Mouse (Mus musculus) brown adipose tissue, adult 24 weeks (tissue): Measurements from ENCODE around the gene Clec4f. TPM values are rescaled to one million over a fixed set of nuclear protein-coding genes. Genes with fewer than 3 reads are reported as not detected.

Experiments used
- H3K27ac ChIP-seq: fragments of 200-500 bp; replicated peaks from 2 replicates; pipeline ENCODE4 v1.5.1; 2012; ENCODE audit warnings: low read depth, mild to moderate bottlenecking, low read length
- H3K4me1 ChIP-seq: fragments of 200-500 bp; 2 replicates; pipeline ENCODE4 v1.6.1; 2012; ENCODE audit warnings: low read length, mixed read lengths; ENCODE audit not compliant: control insufficient read depth, insufficient read depth, insufficient read length
- H3K4me3 ChIP-seq: fragments of 200-500 bp; 2 replicates; pipeline ENCODE4 v1.5.1; 2012; ENCODE audit warnings: low read depth, mild to moderate bottlenecking, low read length, moderate library complexity; ENCODE audit not compliant: insufficient read depth
- polyA plus RNA-seq: library from polyadenylated mRNA; stranded (reverse); fragments of >200 nt; gene quantifications from 2 replicates; pipeline ENCODE4 v1.2.4, GENCODE M21; 2012; ENCODE audit not compliant: missing spikeins, insufficient read depth, insufficient read length

The Clec4f gene
- polyA plus RNA-seq, 1 experiment = not detected

DNA sequence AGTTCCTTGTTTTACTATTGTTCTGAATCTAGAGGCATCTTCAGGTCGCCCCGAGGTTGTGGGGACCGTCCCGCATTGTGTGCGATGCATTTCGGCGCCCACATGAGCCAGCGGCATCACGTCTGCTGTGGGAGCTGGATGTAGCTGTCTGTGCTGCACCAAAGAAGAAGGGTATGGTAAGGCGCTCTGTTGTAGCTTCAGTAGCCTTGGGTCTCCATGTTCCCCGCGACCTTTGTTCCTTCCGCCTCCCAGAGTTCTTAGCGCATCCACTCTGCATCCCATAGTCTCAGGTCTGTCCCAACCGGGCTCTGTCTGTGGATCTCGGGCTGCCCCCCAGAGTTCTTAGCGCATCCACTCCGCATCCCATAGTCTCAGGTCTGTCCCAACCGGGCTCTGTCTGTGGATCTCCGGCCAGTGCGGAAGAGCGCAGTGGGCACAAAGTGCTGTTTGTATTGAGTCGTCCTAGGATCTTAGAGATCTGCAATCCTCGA is 56.9 kb downstream of the Clec4f start:
- Histone ChIP-seq H3K27ac (no peak overlapping the region), H3K4me3 (no peak overlapping the region; the same call in 1 of the 2 replicates), H3K4me1 (no peaks in the 10 kb centered on the region)

DNA sequence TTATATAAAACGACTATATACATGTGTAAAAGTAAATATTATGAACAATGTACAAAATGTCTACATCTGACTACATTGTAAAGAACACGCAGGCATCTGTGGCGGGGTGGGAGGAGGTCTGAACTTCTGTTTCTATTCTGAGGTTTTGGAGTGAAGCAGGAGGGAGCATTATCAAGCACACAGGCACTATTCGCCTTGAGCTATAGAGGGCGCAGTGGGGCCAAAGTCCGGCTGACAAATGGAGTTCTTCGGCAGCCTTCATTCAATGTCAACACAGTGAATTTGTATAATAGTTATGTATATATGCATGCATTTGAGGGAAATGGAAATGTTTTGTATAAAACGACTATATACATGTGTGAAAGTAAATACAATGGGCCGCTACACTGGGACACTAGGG is 57.3 kb downstream of the Clec4f start:
- Histone ChIP-seq H3K4me3 (no peak overlapping the region), H3K4me1 (no peaks in the 10 kb centered on the region), H3K27ac (no peak overlapping the region)

DNA sequence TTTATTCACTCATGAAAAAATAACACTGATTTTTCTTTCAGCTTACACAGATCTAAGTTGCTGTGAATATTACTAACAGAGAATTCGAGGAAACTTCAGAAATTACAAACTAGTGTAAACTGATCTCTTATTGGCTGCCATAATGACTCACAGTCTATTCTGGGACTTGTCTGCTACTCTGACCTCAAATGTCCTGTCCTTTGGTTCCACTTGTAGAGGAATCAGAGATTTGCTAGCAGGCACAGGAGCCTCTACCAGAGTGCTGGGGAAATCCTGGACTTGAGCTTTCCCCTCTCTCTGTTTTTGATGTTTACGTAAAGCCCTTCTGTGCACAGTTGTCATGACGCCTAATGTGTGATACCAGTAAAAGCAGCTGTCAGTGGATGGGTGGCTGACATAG is 58.0 kb downstream of the Clec4f start:
- Histone ChIP-seq H3K4me1 (no peaks in the 10 kb centered on the region), H3K4me3 (no peak overlapping the region), H3K27ac (no peak overlapping the region)

DNA sequence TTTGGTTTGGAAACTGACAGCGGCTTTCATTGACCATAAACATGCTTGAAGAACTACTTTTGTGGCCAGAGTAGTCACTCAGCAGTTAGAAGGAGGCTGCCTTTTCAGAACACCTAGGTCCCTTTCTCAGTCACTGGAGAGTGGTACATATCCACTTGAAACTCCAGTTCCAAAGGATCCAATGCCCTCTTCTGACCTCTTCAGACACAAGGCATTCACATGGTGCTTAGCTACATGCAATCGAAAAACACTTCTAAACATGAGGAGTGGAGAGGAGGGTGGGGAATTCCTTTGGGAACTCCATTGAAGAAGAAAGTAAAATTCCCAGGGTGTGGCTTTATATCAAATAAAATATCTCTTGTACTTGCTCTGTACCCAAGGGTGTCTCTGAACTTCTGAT is 61.0 kb downstream of the Clec4f start:
- no peak overlapping the region for H3K27ac ChIP-seq
- H3K4me3 ChIP-seq = no peak overlapping the region
- no peaks in the 10 kb centered on the region for H3K4me1 ChIP-seq

Other genes with a start within 250 kb of the Clec4f start
- gene Tet3, start 197.1 kb downstream of the Clec4f start, polyA plus RNA-seq = 5.0 and 7.0 TPM in 2 replicates
- 33.1 and 34.8 TPM in 2 replicates for gene Dguok, start 149.2 kb downstream of the Clec4f start, polyA plus RNA-seq
- gene Actg2, start 119.9 kb downstream of the Clec4f start, polyA plus RNA-seq = 1.3 and 1.9 TPM in 2 replicates
- gene Stambp, start 83.5 kb downstream of the Clec4f start, polyA plus RNA-seq = 15.4 and 16.4 TPM in 2 replicates
- not detected in 2 replicates for gene Cd207, start 21.7 kb upstream of the Clec4f start, polyA plus RNA-seq
- not detected in 2 replicates for gene Vax2, start 55.1 kb upstream of the Clec4f start, polyA plus RNA-seq
- not detected in 2 replicates for gene Atp6v1b1, start 86.8 kb upstream of the Clec4f start, polyA plus RNA-seq
- gene Ankrd53, start 106.5 kb upstream of the Clec4f start, polyA plus RNA-seq = not detected in 2 replicates
- gene Tex261, start 119.6 kb upstream of the Clec4f start, polyA plus RNA-seq = 41.1 and 53.2 TPM in 2 replicates
- 15.3 and 26.6 TPM in 2 replicates for gene Nagk, start 138.8 kb upstream of the Clec4f start, polyA plus RNA-seq
- 15.6 and 17.2 TPM in 2 replicates for gene Paip2b, start 175.6 kb upstream of the Clec4f start, polyA plus RNA-seq
- gene Zfp638, start 210.9 kb upstream of the Clec4f start, polyA plus RNA-seq = 28.2 and 48.0 TPM in 2 replicates